Mouse (Mus musculus): ENCODE data around the gene Lipa.

The Lipa gene

DNA sequence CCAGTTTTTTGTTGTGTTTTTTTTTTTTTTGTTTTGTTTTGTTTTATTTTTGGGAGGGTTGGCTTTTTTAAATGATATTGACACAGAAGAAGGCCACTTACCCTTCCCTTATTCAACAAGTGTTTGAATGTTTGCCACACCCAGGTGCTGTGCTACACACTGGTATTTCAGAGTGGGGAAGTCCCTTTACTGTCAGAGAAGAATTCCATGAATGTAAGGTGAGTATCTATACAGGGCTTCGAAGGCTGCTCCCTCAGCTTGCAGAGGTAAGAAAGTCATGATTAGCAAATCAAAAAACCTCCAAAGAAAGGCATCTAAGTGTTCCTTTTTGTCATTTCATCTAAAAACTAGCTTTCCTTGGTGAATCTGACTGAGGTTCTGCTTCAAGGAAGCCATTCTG lies 78.4 kb downstream of the Lipa start:
- no peak for TF ChIP-seq GATA4 (IDR thresholded peaks at IDR 0.05; ENCODE audit: insufficient replicate concordance, low read length)

DNA sequence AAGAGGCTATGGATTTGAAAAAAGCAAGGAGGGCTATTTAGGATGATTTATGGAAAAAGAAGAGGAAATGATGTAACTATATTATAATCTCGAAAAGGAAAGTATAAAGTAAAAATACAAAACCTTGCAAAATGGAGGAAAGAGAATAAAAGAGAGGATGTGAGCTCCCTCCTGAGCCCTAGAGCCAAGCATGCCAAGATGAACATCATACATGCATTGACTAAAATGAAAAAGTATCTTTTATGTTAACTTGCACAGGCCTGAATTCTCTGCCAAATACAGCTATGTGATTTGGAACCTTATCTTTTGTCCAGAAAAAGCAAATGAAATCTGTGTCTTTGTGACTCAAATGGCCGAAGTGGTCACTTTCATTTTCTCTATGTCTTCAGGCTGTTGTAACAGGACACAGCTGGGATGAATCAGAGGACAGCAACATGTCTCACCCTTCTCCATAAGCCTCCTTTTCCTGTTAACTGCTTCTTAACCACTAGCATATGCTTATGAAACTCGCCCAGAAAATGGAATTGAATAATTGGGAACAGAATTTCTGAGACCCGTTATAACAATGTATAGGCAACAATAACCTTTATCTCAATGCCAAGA lies 81.8 kb downstream of the Lipa start:
- peak; percentile 22; the same call in 1 of the 2 replicates for TF ChIP-seq GATA4 (IDR thresholded peaks at IDR 0.05; ENCODE audit: insufficient replicate concordance, low read length)

GRCm38 (mm10) chr19:34444785-34445184 lies 82.5 kb downstream of the Lipa start:
- no peak for TF ChIP-seq GATA4 (IDR thresholded peaks at IDR 0.05; ENCODE audit: insufficient replicate concordance, low read length)

All from liver, adult (tissue).